Mouse (Mus musculus): Measurements from ENCODE around the gene Zfp687. TPM values are rescaled to one million over a fixed set of nuclear protein-coding genes. Genes with fewer than 3 reads are reported as not detected.

The Zfp687 gene
- 16.9 and 17.6 TPM in 2 replicates for polyA plus RNA-seq (2015; fragmentation: Nextera tagmentation; extraction: Ambion mirVana)

GRCm38 (mm10) chr3:95015337-95015872, at the start of gene Zfp687:
Gene Zfp687 (minus strand): TSS chr3:95015448.
- peak within 1 kb of the TSS; percentile 92 for H3K27ac ChIP-seq (ENCODE audit: low read length)
- under 1% methylated on average over 37 of the region's 37 CpGs for WGBS

GRCm38 (mm10) chr3:95063741-95064140, 48.5 kb upstream of the Zfp687 start:
- H3K4me2 ChIP-seq (ENCODE audit: low read depth, low read length): no peak overlapping the region
- WGBS: 94% methylated on average over 4 of the region's 4 CpGs
- ATAC-seq: no peak

More at GRCm38 (mm10) chr3:95015337-95015872, at the start of gene Zfp687:
- Histone ChIP-seq H3K4me3 (ENCODE audit: low read length) (peak within 1 kb of the TSS; percentile 76), H3K9me3 (ENCODE audit: control insufficient read depth, low read length) (no peaks in the 10 kb centered on the region), H3K27me3 (replicated peaks; ENCODE audit: control insufficient read depth, insufficient read depth, low read length) (no peaks in the 10 kb centered on the region), H3K4me2 (ENCODE audit: low read depth, low read length) (peak within 1 kb of the TSS; percentile 84), H3K36me3 (ENCODE audit: control insufficient read depth, insufficient read depth, low read length) (peaks cover 14% of the 10 kb centered on the region; the same call in 1 of the 2 replicates), H3K4me1 (ENCODE audit: control insufficient read depth, insufficient read depth, low read length) (peaks cover 10% of the 10 kb centered on the region; the same call in 1 of the 2 replicates), H3K9ac (ENCODE audit: low read depth, low read length) (peak within 1 kb of the TSS; percentile 85)
- ATAC-seq: peak; percentile 99

DNA sequence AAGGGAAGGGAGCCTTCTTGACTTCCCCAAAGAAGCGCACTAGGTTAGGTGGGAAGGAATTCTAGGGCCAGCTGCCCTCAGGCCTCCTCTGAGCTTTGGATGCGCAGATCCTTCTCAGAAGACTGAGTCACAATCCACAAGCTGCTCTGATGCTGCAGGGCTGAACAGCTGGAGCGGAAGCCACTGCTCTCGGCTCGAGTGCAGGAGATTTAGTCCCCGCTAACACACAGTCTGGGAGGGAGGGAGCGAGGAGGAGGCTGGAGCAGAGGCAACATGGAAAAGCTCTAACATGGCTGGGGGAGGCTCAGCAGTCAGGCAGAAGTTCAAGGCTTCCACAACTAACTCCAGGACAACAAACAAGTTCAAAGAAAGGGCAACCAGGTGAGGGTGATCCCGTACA, 42.8 kb upstream of the Zfp687 start:
- no peak overlapping the region; the same call in 1 of the 2 replicates for H3K27ac ChIP-seq (ENCODE audit: low read length)
- H3K4me1 ChIP-seq (ENCODE audit: control insufficient read depth, insufficient read depth, low read length): peaks cover 13% of the 10 kb centered on the region
- ATAC-seq: peak; percentile 41; the same call in 1 of the 2 replicates
- H3K4me3 ChIP-seq (ENCODE audit: low read length): no peak overlapping the region
- no peaks in the 10 kb centered on the region for H3K9me3 ChIP-seq (ENCODE audit: control insufficient read depth, low read length)
- peaks cover 10% of the 10 kb centered on the region; the same call in 1 of the 2 replicates for H3K36me3 ChIP-seq (ENCODE audit: control insufficient read depth, insufficient read depth, low read length)
- H3K9ac ChIP-seq (ENCODE audit: low read depth, low read length): no peak overlapping the region
- 68% methylated on average over 8 of the region's 8 CpGs for WGBS
- no peak overlapping the region for H3K4me2 ChIP-seq (ENCODE audit: low read depth, low read length)
- no peaks in the 10 kb centered on the region for H3K27me3 ChIP-seq (replicated peaks; ENCODE audit: control insufficient read depth, insufficient read depth, low read length)

More at GRCm38 (mm10) chr3:95063741-95064140, 48.5 kb upstream of the Zfp687 start:
- Histone ChIP-seq H3K9me3 (ENCODE audit: control insufficient read depth, low read length) (no peaks in the 10 kb centered on the region), H3K9ac (ENCODE audit: low read depth, low read length) (no peak overlapping the region), H3K27ac (ENCODE audit: low read length) (no peak overlapping the region), H3K36me3 (ENCODE audit: control insufficient read depth, insufficient read depth, low read length) (peaks cover 27% of the 10 kb centered on the region), H3K4me1 (ENCODE audit: control insufficient read depth, insufficient read depth, low read length) (no peaks in the 10 kb centered on the region), H3K27me3 (replicated peaks; ENCODE audit: control insufficient read depth, insufficient read depth, low read length) (no peaks in the 10 kb centered on the region), H3K4me3 (ENCODE audit: low read length) (no peak overlapping the region)

DNA sequence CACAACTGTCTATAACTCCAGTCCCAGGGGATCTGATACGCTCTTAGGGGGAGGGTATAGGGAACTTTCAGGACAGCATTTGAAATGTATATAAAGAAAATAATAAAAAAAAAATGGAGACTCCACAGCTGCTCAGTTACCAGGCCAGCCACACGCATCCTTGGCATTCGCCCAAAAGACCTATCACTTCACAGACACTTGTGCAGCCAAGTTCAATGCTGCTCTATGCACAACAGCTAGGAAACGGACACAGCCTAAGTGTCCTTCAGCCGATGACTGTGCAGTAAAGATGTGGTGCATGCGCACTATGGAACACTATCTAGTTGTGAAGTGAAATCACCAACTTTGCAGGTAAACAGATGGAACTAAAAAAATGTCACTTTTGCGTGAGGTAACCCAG, 41.0 kb upstream of the Zfp687 start:
- no peak overlapping the region for H3K4me3 ChIP-seq (ENCODE audit: low read length)
- H3K4me2 ChIP-seq (ENCODE audit: low read depth, low read length): no peak overlapping the region
- no peak overlapping the region for H3K9ac ChIP-seq (ENCODE audit: low read depth, low read length)
- no peaks in the 10 kb centered on the region for H3K9me3 ChIP-seq (ENCODE audit: control insufficient read depth, low read length)
- ATAC-seq: no peak
- peaks cover 13% of the 10 kb centered on the region for H3K4me1 ChIP-seq (ENCODE audit: control insufficient read depth, insufficient read depth, low read length)
- H3K27ac ChIP-seq (ENCODE audit: low read length): 0 out of 2 replicates have a peak overlapping the region, but pooled peaks have one; percentile 11
- H3K27me3 ChIP-seq (replicated peaks; ENCODE audit: control insufficient read depth, insufficient read depth, low read length): no peaks in the 10 kb centered on the region
- 71% methylated on average over 7 of the region's 7 CpGs for WGBS
- H3K36me3 ChIP-seq (ENCODE audit: control insufficient read depth, insufficient read depth, low read length): peaks cover 5% of the 10 kb centered on the region; the same call in 1 of the 2 replicates

DNA sequence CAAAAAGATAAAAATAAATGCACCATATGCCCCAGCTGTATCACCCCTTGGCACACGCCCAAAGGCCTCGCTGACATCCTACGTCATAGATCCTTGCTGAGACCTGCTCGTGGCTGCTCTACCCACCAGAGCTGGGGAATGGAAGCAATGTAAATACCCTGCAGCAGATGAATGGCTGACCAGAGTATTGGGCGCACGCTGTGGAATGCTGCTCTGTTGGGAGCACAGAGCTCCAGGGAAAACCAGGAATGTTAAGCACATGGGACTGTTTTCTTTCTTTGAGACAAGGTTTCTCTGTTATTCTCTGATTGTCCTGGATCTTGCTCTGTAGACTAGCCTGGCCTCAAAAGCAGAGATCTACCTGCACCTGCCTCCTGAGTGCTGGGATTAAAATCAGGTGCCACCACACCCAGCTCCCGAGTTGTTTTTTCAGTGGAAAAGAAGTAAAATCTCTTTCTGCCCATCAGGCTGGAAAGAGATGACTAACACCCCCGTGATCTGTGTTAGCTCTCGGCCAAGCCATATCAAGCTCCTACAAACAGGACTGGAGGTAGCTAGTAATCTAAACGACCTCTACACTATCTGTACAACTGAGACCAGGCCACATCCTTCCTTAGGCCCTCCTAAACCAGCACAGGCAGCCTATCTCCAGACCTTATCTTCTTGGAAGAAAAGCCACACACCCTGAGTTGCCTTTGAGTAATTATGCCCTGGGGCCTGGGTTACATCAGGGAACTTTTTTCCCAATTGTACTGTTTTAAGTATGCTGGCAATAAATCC, 39.4 kb upstream of the Zfp687 start:
- Histone ChIP-seq H3K4me1 (ENCODE audit: control insufficient read depth, insufficient read depth, low read length) (peaks cover 13% of the 10 kb centered on the region), H3K4me3 (ENCODE audit: low read length) (no peak overlapping the region), H3K4me2 (ENCODE audit: low read depth, low read length) (no peak overlapping the region), H3K9ac (ENCODE audit: low read depth, low read length) (peak overlapping the region; percentile 9; the same call in 1 of the 2 replicates), H3K27me3 (replicated peaks; ENCODE audit: control insufficient read depth, insufficient read depth, low read length) (no peaks in the 10 kb centered on the region), H3K36me3 (ENCODE audit: control insufficient read depth, insufficient read depth, low read length) (no peaks in the 10 kb centered on the region; the same call in 1 of the 2 replicates), H3K27ac (ENCODE audit: low read length) (peak overlapping the region; percentile 36), H3K9me3 (ENCODE audit: control insufficient read depth, low read length) (no peaks in the 10 kb centered on the region)
- ATAC-seq: peak; percentile 72
- 20% methylated on average over 10 of the region's 10 CpGs for WGBS

DNA sequence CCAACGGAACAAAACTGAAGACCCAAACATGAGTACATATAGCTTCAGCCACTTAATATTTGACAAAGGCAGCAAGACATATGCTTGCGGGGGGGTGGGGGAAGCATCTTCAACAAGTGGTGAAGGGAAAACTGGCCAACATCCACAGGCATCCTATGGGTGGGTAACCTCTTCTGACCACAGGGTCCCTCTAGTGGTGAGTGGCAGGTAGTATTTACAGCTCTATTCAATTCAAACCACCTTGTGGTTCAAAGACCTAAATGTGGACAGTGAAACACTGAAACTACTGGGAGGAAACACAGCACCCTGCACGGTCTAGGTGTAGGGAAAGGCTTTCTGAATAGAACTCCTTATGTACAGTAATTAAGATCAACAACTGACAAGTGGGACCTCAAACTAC, 38.5 kb upstream of the Zfp687 start:
- no peaks in the 10 kb centered on the region for H3K36me3 ChIP-seq (ENCODE audit: control insufficient read depth, insufficient read depth, low read length)
- H3K27me3 ChIP-seq (replicated peaks; ENCODE audit: control insufficient read depth, insufficient read depth, low read length): no peaks in the 10 kb centered on the region
- H3K4me1 ChIP-seq (ENCODE audit: control insufficient read depth, insufficient read depth, low read length): peaks cover 13% of the 10 kb centered on the region
- ATAC-seq: no peak
- H3K9ac ChIP-seq (ENCODE audit: low read depth, low read length): no peak overlapping the region
- WGBS: 44% methylated on average over 3 of the region's 3 CpGs
- H3K9me3 ChIP-seq (ENCODE audit: control insufficient read depth, low read length): no peaks in the 10 kb centered on the region
- H3K4me2 ChIP-seq (ENCODE audit: low read depth, low read length): no peak overlapping the region
- no peak overlapping the region for H3K27ac ChIP-seq (ENCODE audit: low read length)
- H3K4me3 ChIP-seq (ENCODE audit: low read length): no peak overlapping the region

DNA sequence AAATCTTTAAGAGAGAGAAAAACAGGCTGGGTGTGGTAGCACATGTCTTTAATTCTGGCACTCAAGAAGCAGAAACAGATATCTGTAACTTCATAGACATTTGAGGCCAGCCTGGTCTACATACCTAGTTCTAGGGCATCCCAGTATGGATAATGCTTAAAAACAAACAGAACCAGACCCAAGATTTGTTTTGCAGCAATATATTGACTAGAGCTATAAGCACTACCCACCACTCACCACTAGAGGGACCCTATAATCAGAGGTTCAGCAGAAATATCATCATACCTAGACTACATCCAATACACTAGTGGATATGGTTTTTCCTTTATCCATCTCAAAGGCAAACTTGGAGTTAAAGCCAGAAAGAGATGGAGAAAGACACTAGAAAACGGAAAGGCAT, 37.7 kb upstream of the Zfp687 start:
- ATAC-seq: no peak
- H3K4me1 ChIP-seq (ENCODE audit: control insufficient read depth, insufficient read depth, low read length): peaks cover 13% of the 10 kb centered on the region
- WGBS: 40% methylated on average over 1 of the region's 1 CpGs
- H3K4me3 ChIP-seq (ENCODE audit: low read length): no peak overlapping the region
- H3K36me3 ChIP-seq (ENCODE audit: control insufficient read depth, insufficient read depth, low read length): no peaks in the 10 kb centered on the region
- H3K27me3 ChIP-seq (replicated peaks; ENCODE audit: control insufficient read depth, insufficient read depth, low read length): no peaks in the 10 kb centered on the region
- H3K27ac ChIP-seq (ENCODE audit: low read length): no peak overlapping the region
- H3K4me2 ChIP-seq (ENCODE audit: low read depth, low read length): no peak overlapping the region
- no peak overlapping the region for H3K9ac ChIP-seq (ENCODE audit: low read depth, low read length)
- no peaks in the 10 kb centered on the region for H3K9me3 ChIP-seq (ENCODE audit: control insufficient read depth, low read length)

DNA sequence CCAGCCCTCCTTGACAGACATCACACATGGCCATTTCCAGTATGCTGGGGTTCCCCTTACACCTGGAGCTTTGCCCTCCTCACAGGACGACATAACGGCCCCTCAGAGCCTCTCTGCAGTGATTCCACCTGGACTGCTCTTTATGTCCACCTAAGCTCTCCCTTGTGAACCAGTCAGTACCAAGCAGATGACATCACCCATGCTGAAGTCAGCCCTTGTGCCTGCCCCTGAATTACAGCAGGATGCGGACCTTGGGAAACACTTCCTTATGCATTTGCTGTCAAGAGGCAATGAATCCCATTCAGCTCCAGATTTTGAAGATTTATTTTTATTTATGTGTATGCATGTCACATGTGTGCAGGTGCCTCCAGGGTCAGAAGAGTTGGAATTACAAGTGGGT, 32.7 kb upstream of the Zfp687 start:
- H3K36me3 ChIP-seq (ENCODE audit: control insufficient read depth, insufficient read depth, low read length): no peaks in the 10 kb centered on the region
- 66% methylated on average over 3 of the region's 3 CpGs for WGBS
- ATAC-seq: no peak
- no peaks in the 10 kb centered on the region for H3K27me3 ChIP-seq (replicated peaks; ENCODE audit: control insufficient read depth, insufficient read depth, low read length)
- H3K9ac ChIP-seq (ENCODE audit: low read depth, low read length): no peak overlapping the region
- H3K27ac ChIP-seq (ENCODE audit: low read length): no peak overlapping the region
- H3K4me3 ChIP-seq (ENCODE audit: low read length): no peak overlapping the region
- H3K4me2 ChIP-seq (ENCODE audit: low read depth, low read length): no peak overlapping the region
- H3K9me3 ChIP-seq (ENCODE audit: control insufficient read depth, low read length): no peaks in the 10 kb centered on the region
- no peaks in the 10 kb centered on the region for H3K4me1 ChIP-seq (ENCODE audit: control insufficient read depth, insufficient read depth, low read length)

DNA sequence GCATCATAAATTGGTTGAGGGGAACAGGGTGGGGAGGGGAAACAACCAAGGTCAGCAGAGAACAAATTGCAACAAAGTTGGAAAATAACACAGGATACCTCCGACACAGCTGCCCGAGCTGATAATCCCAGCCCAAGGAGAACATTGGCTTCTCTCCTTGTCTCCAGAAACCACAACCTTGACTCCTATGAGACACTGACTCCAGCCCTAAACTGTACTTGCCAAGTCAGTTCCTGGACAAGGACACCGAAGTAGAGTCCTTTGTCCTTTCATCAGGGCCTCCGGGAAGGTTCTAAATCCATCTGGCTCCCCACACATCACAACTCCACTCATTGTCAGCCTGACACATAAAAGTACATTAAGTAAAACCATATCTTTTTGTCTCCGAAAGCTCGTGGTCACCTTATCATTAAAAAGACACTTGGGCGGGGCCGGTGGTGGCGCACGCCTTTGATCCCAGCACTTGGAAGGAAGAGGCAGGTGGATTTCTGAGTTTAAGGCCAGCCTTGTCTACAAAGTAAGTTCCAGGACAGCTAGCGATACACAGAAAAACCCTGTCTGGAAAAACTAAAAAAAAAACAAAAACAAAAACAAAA, 31.3 kb upstream of the Zfp687 start:
- Histone ChIP-seq H3K36me3 (ENCODE audit: control insufficient read depth, insufficient read depth, low read length) (no peaks in the 10 kb centered on the region), H3K9ac (ENCODE audit: low read depth, low read length) (no peak overlapping the region), H3K4me2 (ENCODE audit: low read depth, low read length) (no peak overlapping the region), H3K27me3 (replicated peaks; ENCODE audit: control insufficient read depth, insufficient read depth, low read length) (no peaks in the 10 kb centered on the region), H3K4me1 (ENCODE audit: control insufficient read depth, insufficient read depth, low read length) (peaks cover 3% of the 10 kb centered on the region; the same call in 1 of the 2 replicates), H3K9me3 (ENCODE audit: control insufficient read depth, low read length) (no peaks in the 10 kb centered on the region), H3K27ac (ENCODE audit: low read length) (no peak overlapping the region), H3K4me3 (ENCODE audit: low read length) (no peak overlapping the region)
- WGBS: 86% methylated on average over 11 of the region's 11 CpGs
- ATAC-seq: no peak

Measured in intestine, embryonic 16.5 days (tissue).